Mouse (Mus musculus) gastrocnemius, postnatal 25 days (tissue): ENCODE data around the gene Ssh3. TPM values are rescaled to one million over a fixed set of nuclear protein-coding genes. Genes with fewer than 3 reads are reported as not detected.
A peak's percentile ranks its signal among the peaks of the same experiment; 100 is the strongest.

Source experiments
- DNase-seq: peaks from one replicate; pipeline ENCODE4 v3.0.0; 2022
- microRNA-seq, 2 experiments: library from miRNA; unstranded; fragments of <30 nt; microRNA quantifications; one replicate each; pipeline ENCODE4 v1.2.0; 2021; ENCODE audit warnings: borderline replicate concordance in 2 of 2
- total RNA-seq, 2 experiments: library from RNA; stranded (reverse); gene quantifications; 1 replicate in 1 of 2; 2 replicates in 1 of 2; pipeline ENCODE4 v1.2.3; 2021

Ssh3 gene
- total RNA-seq, 2 experiments from 2014 or later = 3.4 to 3.9 TPM

DNA sequence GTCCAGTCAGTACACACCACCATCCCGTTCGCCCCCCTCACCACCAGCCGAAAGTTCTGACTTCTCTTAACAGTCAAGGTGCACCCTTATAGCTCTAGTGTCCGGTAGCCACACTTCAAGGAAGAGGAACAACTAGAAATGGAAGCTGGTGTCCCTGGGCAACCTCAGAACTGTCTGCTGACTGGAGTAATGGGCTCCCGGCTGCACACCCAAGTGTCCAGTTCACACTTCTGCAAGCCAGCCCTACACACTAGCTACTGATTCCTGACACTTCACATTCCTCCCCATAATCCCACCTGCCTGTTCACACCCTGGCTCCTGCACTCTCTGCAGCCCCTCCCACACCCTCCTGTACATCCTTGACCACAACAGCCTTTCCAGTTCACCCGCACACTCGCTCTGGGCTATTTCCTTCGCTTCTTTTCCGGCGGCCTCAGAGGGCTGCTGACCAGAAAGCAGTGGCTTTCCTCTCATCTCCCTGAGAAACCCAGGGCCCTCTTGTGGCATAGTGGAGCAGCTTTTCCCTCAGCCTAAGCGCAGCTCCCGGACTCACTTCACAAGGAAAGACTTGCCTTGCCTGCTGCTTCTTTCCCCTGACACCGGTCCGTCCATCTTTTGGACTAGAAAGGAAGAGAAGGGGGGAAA, 52.8 kb downstream of the Ssh3 start:
- no peak for DNase-seq

DNA sequence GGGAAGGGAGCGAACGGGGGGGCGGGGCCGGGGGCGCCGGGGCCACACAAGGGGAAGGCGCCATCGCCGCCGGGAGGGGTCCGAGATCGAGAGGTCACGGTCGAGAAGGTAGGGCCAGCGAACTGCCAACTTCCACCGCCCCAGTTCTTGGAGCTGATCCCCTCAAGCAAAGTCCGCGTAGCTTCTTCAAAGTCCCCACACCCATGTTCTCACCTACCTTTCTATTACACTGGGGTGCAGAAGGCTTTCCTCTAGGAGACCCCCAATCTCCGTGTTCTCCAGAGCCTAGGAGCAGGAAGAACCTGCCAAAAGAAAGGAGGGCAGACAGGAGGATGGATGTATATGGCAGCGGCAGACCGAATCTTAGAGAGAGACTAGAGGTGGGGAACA, 53.5 kb downstream of the Ssh3 start:
- DNase-seq = no peak

DNA sequence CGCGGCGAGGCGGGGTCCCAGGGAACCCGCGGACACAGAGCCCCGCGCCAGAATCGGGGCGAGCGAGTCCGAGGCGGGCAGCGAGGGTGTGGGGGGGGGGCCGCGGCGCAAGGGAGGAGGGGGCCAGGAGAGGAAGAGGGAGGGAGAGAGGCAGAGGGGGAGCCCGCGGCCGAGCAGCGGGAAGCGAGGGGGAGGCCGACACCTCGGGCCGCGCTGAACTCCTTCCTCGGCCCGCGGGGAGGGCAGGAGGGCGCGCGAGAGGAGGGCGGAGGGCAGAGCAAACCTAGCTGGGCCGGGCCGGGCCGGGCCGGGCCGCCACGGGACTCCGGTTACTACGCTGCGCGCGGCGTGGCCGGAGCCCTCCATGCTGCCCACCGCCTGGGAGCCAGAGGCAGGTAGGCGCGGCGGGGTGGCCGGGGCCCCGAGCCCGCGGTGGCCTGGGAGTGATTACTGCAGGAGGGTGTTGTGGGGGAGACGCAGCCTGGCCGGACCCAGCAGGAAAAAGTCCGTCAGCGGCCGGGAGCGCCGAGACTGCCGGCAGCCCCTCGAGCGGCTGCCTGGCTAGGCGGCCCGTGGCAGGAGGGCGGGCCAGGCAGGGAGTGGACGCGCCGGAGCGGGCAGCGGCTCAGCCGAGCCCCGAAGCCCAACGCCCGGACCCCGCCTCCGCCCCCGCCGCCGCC, 54.1 kb downstream of the Ssh3 start:
- DNase-seq = no peak

DNA sequence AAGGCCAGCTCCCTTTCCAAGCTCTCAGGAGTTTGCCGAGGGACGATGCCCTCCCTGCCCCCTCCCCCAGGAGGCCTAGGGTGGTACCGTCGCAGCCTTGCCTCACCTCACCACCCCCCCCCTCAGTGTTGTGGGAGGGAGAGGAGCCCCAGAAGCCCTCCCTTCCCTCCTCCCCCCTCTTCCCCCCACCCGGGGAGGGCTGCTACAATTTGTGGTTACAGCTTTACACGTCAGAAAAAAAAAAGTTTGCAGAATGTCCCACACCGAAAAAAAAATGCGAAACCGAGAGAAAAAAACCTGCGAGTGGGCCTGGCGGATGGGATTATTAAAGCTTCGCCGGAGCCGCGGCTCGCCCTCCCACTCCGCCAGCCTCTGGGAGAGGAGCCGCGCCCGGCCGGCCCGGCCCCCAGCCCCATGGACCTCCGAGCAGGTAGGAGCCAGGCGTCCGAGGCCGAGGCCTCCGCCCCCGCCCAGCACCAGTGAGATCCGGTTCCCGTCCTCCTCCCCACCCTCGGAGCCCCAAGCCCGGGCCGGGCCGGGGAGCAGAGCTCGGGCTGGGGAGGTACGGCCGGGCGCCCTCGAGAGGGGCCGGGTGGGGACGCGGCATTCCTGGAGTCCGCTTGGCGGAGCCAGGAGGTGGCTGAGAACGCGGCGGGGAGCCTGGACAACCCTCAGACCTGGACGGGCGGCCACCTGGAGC, 54.8 kb downstream of the Ssh3 start, which contains the start of the genes Clcf1 and AC109138.7:
TSS of gene Clcf1 (plus strand) at position 168 of the 700 bp plus-strand sequence.
TSS of gene AC109138.7 (plus strand) at position 287 of the 700 bp plus-strand sequence.
- peak; percentile 54 for DNase-seq

DNA sequence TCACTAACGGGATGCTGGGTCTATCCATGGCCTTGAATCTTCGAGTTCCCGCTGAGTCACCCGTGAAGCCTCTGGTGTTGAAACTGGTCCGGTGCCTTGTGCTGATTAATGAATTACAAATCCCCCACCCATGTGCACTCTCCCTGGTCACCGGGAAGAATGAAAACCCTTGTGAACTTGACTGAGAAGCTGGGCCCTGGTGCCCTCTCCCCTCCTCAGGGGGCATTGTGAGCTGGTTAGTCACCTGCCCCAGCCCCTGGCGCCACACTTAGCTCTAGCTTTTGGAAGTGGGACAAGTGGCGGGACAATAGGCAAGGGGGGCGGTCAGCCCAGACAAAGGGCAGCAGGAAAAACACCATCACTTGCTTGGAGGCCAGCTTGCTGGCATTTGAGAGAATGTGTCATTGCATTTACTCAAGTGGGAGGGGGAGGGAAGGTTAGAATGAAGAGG, 55.4 kb downstream of the Ssh3 start:
- no peak for DNase-seq

DNA sequence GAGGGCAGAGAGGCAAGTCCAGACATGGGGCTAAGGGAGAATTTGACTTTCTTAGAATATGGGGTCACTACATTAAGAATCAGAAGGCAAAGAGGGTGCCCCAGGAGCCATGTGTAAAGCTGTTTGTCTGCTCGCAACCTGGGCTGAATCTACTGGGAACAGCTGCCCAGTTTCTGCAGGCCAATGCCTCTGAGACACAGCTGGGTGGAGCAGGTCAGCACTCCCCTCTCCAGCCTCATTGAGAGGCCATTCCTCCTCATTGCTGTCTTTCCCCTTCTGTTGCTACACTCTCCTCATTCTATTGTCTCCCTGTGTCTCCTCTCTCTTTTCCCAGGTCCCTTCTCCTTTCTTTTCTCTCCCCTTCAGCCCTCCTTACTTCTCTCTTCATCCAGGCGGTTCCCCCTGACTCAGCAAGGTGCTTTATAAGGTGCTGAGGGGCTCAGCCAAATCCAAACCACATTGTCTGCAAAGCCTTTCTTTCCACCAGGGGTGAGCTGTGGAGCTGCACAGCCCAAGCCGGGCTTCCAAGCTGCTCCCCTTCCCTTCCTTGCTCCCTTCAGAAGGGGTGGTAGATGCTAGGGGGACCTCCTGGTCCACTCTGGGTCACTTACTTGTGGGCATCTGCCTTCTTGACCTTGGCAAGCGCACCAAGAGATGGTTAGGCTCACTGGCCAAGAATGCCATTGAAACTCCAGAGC, 56.9 kb downstream of the Ssh3 start:
- no peak for DNase-seq

Small RNAs within 50 kb of the gene (microRNA-seq; reads per million reads assigned to microRNA genes)
- gene Gm26115 (0 reads per million in 2 experiments), gene Mir6985 (0.74 to 0.79 reads per million in 2 experiments)

Other genes starting within 250 kb of the Ssh3 start
- 100 to 1,000 TPM; 344 to 356 TPM for gene Gstp1, start 231.2 kb downstream of the Ssh3 start, total RNA-seq
- 100 to 1,000 TPM; 118 to 133 TPM for gene Gstp2, start 223.2 kb downstream of the Ssh3 start, total RNA-seq
- gene Gstp3, start 209.6 kb downstream of the Ssh3 start, total RNA-seq = not detected
- not detected for gene Cabp2, start 187.6 kb downstream of the Ssh3 start, total RNA-seq
- gene Cdk2ap2, start 172.0 kb downstream of the Ssh3 start, total RNA-seq = 10 to 100 TPM; 17.8 to 23.4 TPM
- 1 to 10 TPM; 2.8 to 5.7 TPM for gene Pitpnm1, start 169.2 kb downstream of the Ssh3 start, total RNA-seq
- 10 to 100 TPM; 58.2 to 68.5 TPM for gene Aip, start 143.3 kb downstream of the Ssh3 start, total RNA-seq
- not detected for gene Gpr152, start 129.4 kb downstream of the Ssh3 start, total RNA-seq
- not detected for gene Cabp4, start 125.1 kb downstream of the Ssh3 start, total RNA-seq
- gene Coro1b, start 120.6 kb downstream of the Ssh3 start, total RNA-seq = 10 to 100 TPM; 15.9 to 24.1 TPM
- under 1 TPM in 1 of 2 experiments, not detected in 1; 0.35 TPM for gene Ptprcap, start 115.6 kb downstream of the Ssh3 start, total RNA-seq
- gene Rps6kb2, start 105.8 kb downstream of the Ssh3 start, total RNA-seq = 10 to 100 TPM; 19.9 to 24.4 TPM
- 10 to 100 TPM; 17.7 to 20.0 TPM for gene Carns1, start 93.7 kb downstream of the Ssh3 start, total RNA-seq
- gene Tbc1d10c, start 77.9 kb downstream of the Ssh3 start, total RNA-seq = 1 to 10 TPM; 4.7 to 5.9 TPM
- gene Ppp1ca, start 77.1 kb downstream of the Ssh3 start, total RNA-seq = 100 to 1,000 TPM; 206 to 208 TPM
- gene Rad9a, start 67.5 kb downstream of the Ssh3 start, total RNA-seq = 1 to 10 TPM; 2.5 to 3.5 TPM
- under 1 TPM; 0.28 to 0.59 TPM for gene Clcf1, start 54.9 kb downstream of the Ssh3 start, total RNA-seq
- gene AC109138.7, start 54.8 kb downstream of the Ssh3 start, total RNA-seq = not detected
- 10 to 100 TPM; 13.0 to 21.1 TPM for gene Pold4, start 37.3 kb downstream of the Ssh3 start, total RNA-seq
- gene Ankrd13d, start 14.0 kb upstream of the Ssh3 start, total RNA-seq = under 1 TPM; 0.33 to 0.64 TPM
- gene Grk2, start 37.0 kb upstream of the Ssh3 start, total RNA-seq = 10 to 100 TPM; 39.2 to 47.9 TPM
- gene Kdm2a, start 129.1 kb upstream of the Ssh3 start, total RNA-seq = 10 to 100 TPM; 26.5 to 28.3 TPM
- under 1 TPM; 0.56 to 0.75 TPM for gene Rhod, start 170.3 kb upstream of the Ssh3 start, total RNA-seq
- gene Syt12, start 208.3 kb upstream of the Ssh3 start, total RNA-seq = 1 to 10 TPM; 6.5 to 8.5 TPM
- gene 2010003K11Rik, start 229.4 kb upstream of the Ssh3 start, total RNA-seq = under 1 TPM in 1 of 2 experiments, not detected in 1; 0.99 TPM
- gene Pcx, start 241.3 kb upstream of the Ssh3 start, total RNA-seq = 10 to 100 TPM; 44.6 to 59.3 TPM